In the genomic region with DNA sequence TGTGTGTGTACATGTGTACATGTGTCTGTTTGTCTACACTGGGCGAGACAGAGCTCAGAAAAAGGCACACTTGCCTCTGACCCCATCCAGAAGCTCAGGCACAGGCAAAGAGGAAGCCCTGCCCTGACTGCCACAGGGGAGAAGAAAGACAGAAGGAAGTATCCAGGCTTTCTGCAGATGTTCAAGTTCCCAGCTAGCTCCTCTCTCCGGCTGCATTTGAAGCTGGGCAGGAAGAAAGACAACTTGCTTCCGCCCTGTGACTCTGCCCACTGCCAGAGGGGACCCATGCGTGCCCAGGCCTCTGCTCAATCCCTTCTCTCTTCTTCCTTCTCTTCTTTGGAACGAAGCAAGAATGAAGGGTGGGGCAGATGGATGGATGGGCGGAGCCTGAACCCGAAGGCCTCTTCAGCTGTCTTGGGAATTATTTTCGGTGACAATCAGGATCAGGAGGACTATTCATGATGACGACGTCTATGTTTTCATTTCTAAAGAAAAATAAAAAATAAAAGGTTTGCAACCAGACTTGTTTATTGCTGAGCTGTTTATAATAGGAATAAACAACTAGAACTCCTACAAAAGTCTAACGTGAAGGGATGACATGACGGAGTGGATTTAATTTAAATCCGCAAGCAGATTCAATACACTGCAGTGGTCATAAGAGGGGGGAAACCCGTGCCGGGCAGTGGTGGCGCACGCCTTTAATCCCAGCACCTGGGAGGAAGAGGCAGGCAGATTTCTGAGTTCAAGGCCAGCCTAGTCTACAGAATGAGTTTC, we compare ENCODE assay signal across 16 mouse cellular contexts. TPM values are rescaled to one million over a fixed set of nuclear protein-coding genes. Genes with fewer than 3 reads are reported as not detected.
DNase-seq lines count a peak whose midpoint lies in the region; ATAC-seq and TF ChIP-seq lines count a peak whose summit lies in the region.
"Had no signal": no experiment of that assay in that cellular context is flagged by ENCODE, and none has a peak within 500 bp of the region (broad histone marks: within the 10 kb centered on the region; RNA-seq: fewer than 3 reads in every experiment).

No protein-coding gene starts in this region.

- no peak for TF ChIP-seq CTCF in ES-Bruce4 (IDR thresholded peaks at IDR 0.05; ENCODE audit: low read depth, low read length)
- TF ChIP-seq CTCF in left cerebral cortex, adult 2 months (IDR thresholded peaks at IDR 0.05): no peak

- no peak for TF ChIP-seq EP300 in ES-Bruce4 (IDR thresholded peaks at IDR 0.05; ENCODE audit: insufficient read depth, low read depth, low read length)

- 77% methylated on average over 17 of the region's 17 CpGs for WGBS in heart, embryonic 11.5 days (ENCODE audit: insufficient replicate concordance)
- WGBS in intestine, embryonic 15.5 days: 75% methylated on average over 17 of the region's 17 CpGs

- no peak overlapping the region for H3K9ac ChIP-seq in heart, embryonic 11.5 days (ENCODE audit: low read depth, low read length)
- no peak overlapping the region for H3K9ac ChIP-seq in ES-Bruce4 (ENCODE audit: low read depth, poor library complexity, severe bottlenecking)
- no peak overlapping the region for H3K9ac ChIP-seq in intestine, embryonic 15.5 days
- H3K9ac ChIP-seq: kidney, embryonic 15.5 days; lung, embryonic 15.5 days had no signal

- TF ChIP-seq POLR2A in ES-Bruce4 (IDR thresholded peaks at IDR 0.05; ENCODE audit: insufficient read depth, low read length): no peak

- H3K27me3 ChIP-seq in heart, embryonic 11.5 days (ENCODE audit: control insufficient read depth, insufficient read depth, low read length): no peaks in the 10 kb centered on the region
- H3K27me3 ChIP-seq in ES-Bruce4 (ENCODE audit: control insufficient read depth, insufficient read depth, low read length, poor library complexity, severe bottlenecking): no peaks in the 10 kb centered on the region
- H3K27me3 ChIP-seq in intestine, embryonic 15.5 days (replicated peaks): no peaks in the 10 kb centered on the region
- H3K27me3 ChIP-seq: kidney, embryonic 15.5 days; lung, embryonic 15.5 days had no signal

- H3K36me3 ChIP-seq in heart, embryonic 11.5 days (ENCODE audit: control insufficient read depth, insufficient read depth, low read length): no peaks in the 10 kb centered on the region
- no peaks in the 10 kb centered on the region for H3K36me3 ChIP-seq in ES-Bruce4 (ENCODE audit: control insufficient read depth, insufficient read depth, low read length, poor library complexity, severe bottlenecking)
- H3K36me3 ChIP-seq in intestine, embryonic 15.5 days: no peaks in the 10 kb centered on the region
- H3K36me3 ChIP-seq: G1E; kidney, embryonic 15.5 days; lung, embryonic 15.5 days; midbrain, embryonic 10.5 days had no signal

- H3K9me3 ChIP-seq in heart, embryonic 11.5 days (replicated peaks; ENCODE audit: control insufficient read depth, low read length): no peaks in the 10 kb centered on the region
- peaks cover 4% of the 10 kb centered on the region; the same call in 1 of the 2 replicates for H3K9me3 ChIP-seq in ES-Bruce4 (replicated peaks; ENCODE audit: control insufficient read depth, insufficient read depth, low read length, poor library complexity, severe bottlenecking)
- H3K9me3 ChIP-seq in intestine, embryonic 15.5 days: no peaks in the 10 kb centered on the region
- H3K9me3 ChIP-seq: G1E; kidney, embryonic 15.5 days; lung, embryonic 15.5 days had no signal

- H3K4me1 ChIP-seq in heart, embryonic 11.5 days (ENCODE audit: control insufficient read depth, insufficient read depth, low read length): no peaks in the 10 kb centered on the region
- peaks cover 5% of the 10 kb centered on the region for H3K4me1 ChIP-seq in ES-Bruce4 (ENCODE audit: control insufficient read depth, insufficient read depth, low read length)
- peaks cover 6% of the 10 kb centered on the region; the same call in 1 of the 2 replicates for H3K4me1 ChIP-seq in intestine, embryonic 15.5 days (replicated peaks)

- DNase-seq in heart, adult 11 months: peak; percentile 94
- DNase-seq in adrenal gland, adult 8-10 months: no peak
- DNase-seq in left cerebral cortex, adult 2 months (ENCODE audit: extremely low spot score in 1 of 2, low spot score in 2 of 2): no peak
- DNase-seq: cerebellum, adult 9-10 months; left cerebral cortex, postnatal 4 days; thymus, adult 18-20 months had no signal

- no peak overlapping the region for H3K4me3 ChIP-seq in heart, embryonic 11.5 days (ENCODE audit: low read depth, low read length)
- H3K4me3 ChIP-seq in ES-Bruce4 (ENCODE audit: low read depth, low read length): no peak overlapping the region
- no peak overlapping the region for H3K4me3 ChIP-seq in intestine, embryonic 15.5 days (replicated peaks)
- no peak overlapping the region for H3K4me3 ChIP-seq in left cerebral cortex, adult 2 months
- H3K4me3 ChIP-seq: kidney, embryonic 15.5 days; layer of hippocampus, adult 2 months; lung, embryonic 15.5 days; midbrain, embryonic 10.5 days had no signal

- ATAC-seq in heart, embryonic 11.5 days (replicated peaks; ENCODE audit: insufficient number of reproducible peaks, low FRiP score, low TSS enrichment): no peak
- ATAC-seq in hematopoietic stem cell, adult 5-6 weeks (replicated peaks in 1 of 2; ENCODE audit: insufficient read depth in 1 of 2, low FRiP score in 2 of 2, low TSS enrichment in 1 of 2, low read depth in 1 of 2, poor library complexity in 2 of 2, severe bottlenecking in 2 of 2): peak; percentile 29 to 65; a peak in 2 of 4 replicates
- peak; percentile 40; the same call in 1 of the 2 replicates for ATAC-seq in monocyte, adult 5-6 weeks (replicated peaks; ENCODE audit: insufficient number of reproducible peaks, low FRiP score, low TSS enrichment, poor library complexity, severe bottlenecking)
- ATAC-seq in intestine, embryonic 15.5 days: no peak

- intact Hi-C loops in left cerebral cortex, adult 2 months (cut with DNase I): no loop called here

- no peak overlapping the region for H3K27ac ChIP-seq in heart, embryonic 11.5 days (ENCODE audit: low read depth, low read length)
- H3K27ac ChIP-seq in ES-Bruce4 (ENCODE audit: insufficient read depth, low read length): peak overlapping the region; percentile 26; the same call in 1 of the 2 replicates
- H3K27ac ChIP-seq in intestine, embryonic 15.5 days: no peak overlapping the region
- no peak overlapping the region for H3K27ac ChIP-seq in left cerebral cortex, adult 2 months
- H3K27ac ChIP-seq: kidney, embryonic 15.5 days; layer of hippocampus, adult 2 months; lung, embryonic 15.5 days; midbrain, embryonic 10.5 days had no signal

- H3K4me2 ChIP-seq in heart, embryonic 11.5 days: no peak overlapping the region
- H3K4me2 ChIP-seq in intestine, embryonic 15.5 days (replicated peaks): no peak overlapping the region
- H3K4me2 ChIP-seq: kidney, embryonic 15.5 days; lung, embryonic 15.5 days had no signal

RNA-seq across cellular contexts. Expression of gene Ckap4, which starts 15.5 kb away (rescaled TPM):
- 103 and 113 TPM in 2 replicates for polyA plus RNA-seq in heart, embryonic 11.5 days (2014; fragmentation: Nextera tagmentation; extraction: Ambion mirVana)
- polyA plus RNA-seq in ES-Bruce4 (2011; ENCODE audit: insufficient read depth, insufficient read length, low read depth, missing spikeins): 52.1 and 53.4 TPM in 2 replicates
- 30.3 and 46.7 TPM in 2 replicates for total RNA-seq in hematopoietic stem cell, adult 5-6 weeks (2017)
- 11.0 to 16.6 TPM (median 12.2 TPM) in 3 replicates for total RNA-seq in monocyte, adult 5-6 weeks (2017)
- total RNA-seq in adrenal gland, adult 8-10 months (2022): 10 to 100 TPM; 27.5 to 33.1 (median 29.3) TPM
- 59.8 and 61.2 TPM in 2 replicates for polyA plus RNA-seq in intestine, embryonic 15.5 days (2015; fragmentation: Nextera tagmentation; extraction: Ambion mirVana)
- total RNA-seq in left cerebral cortex, adult 2 months (2021): 10 to 100 TPM; 21.6 to 22.8 TPM

RNA-seq across cellular contexts. Expression of gene Tcp11l2, which starts 27.1 kb away (rescaled TPM):
- 15.2 and 16.6 TPM in 2 replicates for polyA plus RNA-seq in heart, embryonic 11.5 days (2014; fragmentation: Nextera tagmentation; extraction: Ambion mirVana)
- 2.6 and 3.6 TPM in 2 replicates for polyA plus RNA-seq in ES-Bruce4 (2011; ENCODE audit: insufficient read depth, insufficient read length, low read depth, missing spikeins)
- 21.7 and 24.8 TPM in 2 replicates for total RNA-seq in hematopoietic stem cell, adult 5-6 weeks (2017)
- 38.5 to 76.5 TPM (median 57.3 TPM) in 3 replicates for total RNA-seq in monocyte, adult 5-6 weeks (2017)
- total RNA-seq in adrenal gland, adult 8-10 months (2022): 10 to 100 TPM; 45.8 to 51.1 (median 48.8) TPM
- polyA plus RNA-seq in intestine, embryonic 15.5 days (2015; fragmentation: Nextera tagmentation; extraction: Ambion mirVana): 10.6 and 11.6 TPM in 2 replicates
- 10 to 100 TPM; 21.9 to 23.1 TPM for total RNA-seq in left cerebral cortex, adult 2 months (2021)

Comparison
In these comparisons a context has a peak if more than half of its experiments do, and no peak if none do; other contexts are left out.
1. ATAC-seq: peak in hematopoietic stem cell, adult 5-6 weeks (2 of 2) and monocyte, adult 5-6 weeks (single experiment); none in heart, embryonic 11.5 days (single experiment) and intestine, embryonic 15.5 days (single experiment).